In genomic region chr2:92840009-92840408, GRCm38 (mm10) we compare ENCODE assay signal across 9 mouse cellular contexts.
DNase-seq lines count a peak whose midpoint lies in the region; ATAC-seq lines count a peak whose summit lies in the region.
"Had no signal": no experiment of that assay in that cellular context is flagged by ENCODE, and none has a peak within 500 bp of the region (broad histone marks: within the 10 kb centered on the region; RNA-seq: fewer than 3 reads in every experiment).

No protein-coding gene starts in this region.

- no peaks in the 10 kb centered on the region for H3K4me1 ChIP-seq in liver, embryonic 12.5 days
- no peaks in the 10 kb centered on the region; the same call in 1 of the 2 replicates for H3K4me1 ChIP-seq in embryonic facial prominence, embryonic 14.5 days (ENCODE audit: control insufficient read depth, insufficient read depth, low read length)
- H3K4me1 ChIP-seq in limb, embryonic 10.5 days, result peaks cover 5% of the 10 kb centered on the region; the same call in 1 of the 2 replicates
- peaks cover 11% of the 10 kb centered on the region for H3K4me1 ChIP-seq in neural tube, embryonic 15.5 days

- 16% methylated on average over 4 of the region's 4 CpGs for WGBS in liver, embryonic 12.5 days (ENCODE audit: insufficient replicate concordance)
- 22% methylated on average over 4 of the region's 4 CpGs for WGBS in embryonic facial prominence, embryonic 14.5 days
- WGBS in limb, embryonic 10.5 days, result 17% methylated on average over 4 of the region's 4 CpGs
- WGBS in neural tube, embryonic 15.5 days, result 24% methylated on average over 4 of the region's 4 CpGs

- H3K27ac ChIP-seq in liver, embryonic 12.5 days, result no peak overlapping the region
- H3K27ac ChIP-seq in embryonic facial prominence, embryonic 14.5 days (replicated peaks; ENCODE audit: low read depth, low read length), result no peak overlapping the region
- H3K27ac ChIP-seq in limb, embryonic 10.5 days, result no peak overlapping the region
- no peak overlapping the region for H3K27ac ChIP-seq in neural tube, embryonic 15.5 days (replicated peaks)
- H3K27ac ChIP-seq: embryonic facial prominence, embryonic 12.5 days had no signal

- no peak overlapping the region for H3K4me3 ChIP-seq in liver, embryonic 12.5 days
- H3K4me3 ChIP-seq in embryonic facial prominence, embryonic 14.5 days (ENCODE audit: low read depth, low read length), result no peak overlapping the region
- no peak overlapping the region for H3K4me3 ChIP-seq in limb, embryonic 10.5 days
- no peak overlapping the region for H3K4me3 ChIP-seq in neural tube, embryonic 15.5 days (replicated peaks)
- H3K4me3 ChIP-seq: embryonic facial prominence, embryonic 12.5 days had no signal

- H3K36me3 ChIP-seq in liver, embryonic 12.5 days, result no peaks in the 10 kb centered on the region
- H3K36me3 ChIP-seq in embryonic facial prominence, embryonic 14.5 days (ENCODE audit: control insufficient read depth, insufficient read depth, low read length), result no peaks in the 10 kb centered on the region
- H3K36me3 ChIP-seq in limb, embryonic 10.5 days, result no peaks in the 10 kb centered on the region
- H3K36me3 ChIP-seq in neural tube, embryonic 15.5 days, result no peaks in the 10 kb centered on the region
- H3K36me3 ChIP-seq: embryonic facial prominence, embryonic 12.5 days had no signal

- H3K27me3 ChIP-seq in liver, embryonic 12.5 days (replicated peaks), result peaks cover 5% of the 10 kb centered on the region; the same call in 1 of the 2 replicates
- H3K27me3 ChIP-seq in embryonic facial prominence, embryonic 14.5 days (replicated peaks; ENCODE audit: control insufficient read depth, insufficient read depth, low read length), result no peaks in the 10 kb centered on the region
- H3K27me3 ChIP-seq in limb, embryonic 10.5 days (ENCODE audit: low read depth, poor library complexity, severe bottlenecking), result no peaks in the 10 kb centered on the region
- peaks cover 5% of the 10 kb centered on the region; the same call in 1 of the 2 replicates for H3K27me3 ChIP-seq in neural tube, embryonic 15.5 days (replicated peaks)
- H3K27me3 ChIP-seq: embryonic facial prominence, embryonic 12.5 days had no signal

- no peak overlapping the region for H3K9ac ChIP-seq in liver, embryonic 12.5 days
- H3K9ac ChIP-seq in embryonic facial prominence, embryonic 14.5 days (ENCODE audit: low read depth, low read length), result no peak overlapping the region
- H3K9ac ChIP-seq in neural tube, embryonic 15.5 days (replicated peaks), result no peak overlapping the region
- H3K9ac ChIP-seq: embryonic facial prominence, embryonic 12.5 days had no signal

- peak; percentile 30 for DNase-seq in liver
- DNase-seq in adrenal gland, postnatal 14 days, result peak; percentile 77
- DNase-seq in embryonic facial prominence, embryonic 14.5 days (ENCODE audit: low spot score), result peak; percentile 28
- DNase-seq in induced T-regulatory cell, adult 2 months (ENCODE audit: low read depth), result peak; percentile 11
- peak; percentile 70 for DNase-seq in limb, embryonic 10.5 days (ENCODE audit: low spot score)
- no peak for DNase-seq in T-cell, adult 2 months (ENCODE audit: low spot score)

- H3K9me3 ChIP-seq in liver, embryonic 12.5 days (replicated peaks), result no peaks in the 10 kb centered on the region
- no peaks in the 10 kb centered on the region for H3K9me3 ChIP-seq in embryonic facial prominence, embryonic 14.5 days (ENCODE audit: control insufficient read depth, low read length)
- no peaks in the 10 kb centered on the region for H3K9me3 ChIP-seq in limb, embryonic 10.5 days (replicated peaks)
- H3K9me3 ChIP-seq in neural tube, embryonic 15.5 days (replicated peaks), result no peaks in the 10 kb centered on the region
- H3K9me3 ChIP-seq: embryonic facial prominence, embryonic 12.5 days had no signal

- no peak overlapping the region for H3K4me2 ChIP-seq in liver, embryonic 12.5 days
- no peak overlapping the region for H3K4me2 ChIP-seq in embryonic facial prominence, embryonic 14.5 days (ENCODE audit: low read depth, low read length)
- no peak overlapping the region for H3K4me2 ChIP-seq in neural tube, embryonic 15.5 days
- H3K4me2 ChIP-seq: embryonic facial prominence, embryonic 12.5 days had no signal

- no peak for ATAC-seq in liver, embryonic 12.5 days
- no peak for ATAC-seq in embryonic facial prominence, embryonic 14.5 days (ENCODE audit: low read depth)
- peak; percentile 68 for ATAC-seq in neural tube, embryonic 15.5 days (ENCODE audit: low FRiP score)
